Mouse (Mus musculus) midbrain, embryonic 15.5 days (tissue): Measurements from ENCODE around the gene C1qtnf1. TPM values are rescaled to one million over a fixed set of nuclear protein-coding genes. Genes with fewer than 3 reads are reported as not detected.

Source experiments
- ATAC-seq: fragments of 200-750 bp; cut with Nextera tagmentation; replicated peaks from 2 replicates; pipeline ENCODE4 v1.8.0; 2017; ENCODE audit warnings: moderate TSS enrichment
- H3K27ac ChIP-seq: fragments of 300-500 bp; sonication (generic); 2 replicates; pipeline ENCODE4 v1.5.1; 2015; ENCODE audit warnings: mild to moderate bottlenecking, inconsistent platforms
- H3K27me3 ChIP-seq: fragments of 300-500 bp; sonication (generic); replicated peaks from 2 replicates; pipeline ENCODE4 v1.6.1; 2015; ENCODE audit warnings: inconsistent platforms
- H3K36me3 ChIP-seq: fragments of 300-500 bp; sonication (generic); replicated peaks from 2 replicates; pipeline ENCODE4 v1.6.1; 2015; ENCODE audit warnings: inconsistent platforms
- H3K4me1 ChIP-seq: fragments of 300-500 bp; sonication (generic); 2 replicates; pipeline ENCODE4 v1.6.1; 2015; ENCODE audit warnings: inconsistent platforms
- H3K4me2 ChIP-seq: fragments of 300-500 bp; sonication (generic); 2 replicates; pipeline ENCODE4 v1.6.1; 2015; ENCODE audit warnings: inconsistent platforms, mild to moderate bottlenecking, moderate library complexity
- H3K4me3 ChIP-seq: fragments of 300-500 bp; sonication (generic); 2 replicates; pipeline ENCODE4 v1.5.1; 2015; ENCODE audit warnings: mild to moderate bottlenecking, inconsistent platforms
- H3K9ac ChIP-seq: fragments of 300-500 bp; sonication (generic); 2 replicates; pipeline ENCODE4 v1.6.1; 2015; ENCODE audit warnings: mild to moderate bottlenecking, inconsistent platforms
- H3K9me3 ChIP-seq: fragments of 300-500 bp; sonication (generic); 2 replicates; pipeline ENCODE4 v1.6.1; 2016; ENCODE audit warnings: inconsistent platforms
- WGBS: fragments of 180-500 bp; shearing (Covaris S2); methylation state at CpG from one replicate; pipeline ENCODE4 v1.1.7; 2015; ENCODE audit warnings: mixed read lengths; 5-methylcytosine and 5-hydroxymethylcytosine counted together
- polyA plus RNA-seq: library from polyadenylated mRNA; unstranded; fragments of >200 nt; fragmentation: Nextera tagmentation; extraction: Ambion mirVana; gene quantifications from 2 replicates; pipeline ENCODE4 v1.2.1, GENCODE M21; 2015

C1qtnf1 gene
- polyA plus RNA-seq, 1 experiment from 2014 or later: 4.2 TPM

- H3K4me1 ChIP-seq: peaks cover 13% of the 10 kb centered on the region
- no peaks in the 10 kb centered on the region for H3K9me3 ChIP-seq
- no peak overlapping the region for H3K4me2 ChIP-seq
- no peaks in the 10 kb centered on the region for H3K36me3 ChIP-seq
- no peak overlapping the region for H3K9ac ChIP-seq
- WGBS: 56% methylated on average over 20 of the region's 20 CpGs
- no peak overlapping the region for H3K4me3 ChIP-seq
- no peaks in the 10 kb centered on the region for H3K27me3 ChIP-seq
- H3K27ac ChIP-seq: no peak overlapping the region
- no peak for ATAC-seq
These were observed 68.2 kb downstream of the C1qtnf1 start for GRCm38 (mm10) chr11:118496066-118496689.

Other genes with a start within 250 kb of the C1qtnf1 start
- 28.5 and 30.2 TPM in 2 replicates for gene Cyth1, start 179.6 kb upstream of the C1qtnf1 start, polyA plus RNA-seq
- 20.1 and 23.1 TPM in 2 replicates for gene Usp36, start 138.0 kb upstream of the C1qtnf1 start, polyA plus RNA-seq
- gene Cep295nl, start 85.7 kb upstream of the C1qtnf1 start, polyA plus RNA-seq: 0.09 and 0.27 TPM in 2 replicates
- 83.4 and 83.6 TPM in 2 replicates for gene Timp2, start 72.5 kb upstream of the C1qtnf1 start, polyA plus RNA-seq
- 5.1 and 6.7 TPM in 2 replicates for gene Lgals3bp, start 26.1 kb upstream of the C1qtnf1 start, polyA plus RNA-seq
- gene Cant1, start 9.1 kb upstream of the C1qtnf1 start, polyA plus RNA-seq: 30.6 and 35.1 TPM in 2 replicates
- gene Engase, start 48.6 kb downstream of the C1qtnf1 start, polyA plus RNA-seq: 6.6 and 8.2 TPM in 2 replicates